Mouse (Mus musculus): ENCODE results near the gene Srp68. TPM values are rescaled to one million over a fixed set of nuclear protein-coding genes. Genes with fewer than 3 reads are reported as not detected.

Gene Srp68
- total RNA-seq, 1 experiment from 2014 or later, result 63.1 TPM

GRCm38 (mm10) chr11:116247502-116248222 is 26.4 kb downstream of the Srp68 start:
- DNase-seq, result no peak

DNA sequence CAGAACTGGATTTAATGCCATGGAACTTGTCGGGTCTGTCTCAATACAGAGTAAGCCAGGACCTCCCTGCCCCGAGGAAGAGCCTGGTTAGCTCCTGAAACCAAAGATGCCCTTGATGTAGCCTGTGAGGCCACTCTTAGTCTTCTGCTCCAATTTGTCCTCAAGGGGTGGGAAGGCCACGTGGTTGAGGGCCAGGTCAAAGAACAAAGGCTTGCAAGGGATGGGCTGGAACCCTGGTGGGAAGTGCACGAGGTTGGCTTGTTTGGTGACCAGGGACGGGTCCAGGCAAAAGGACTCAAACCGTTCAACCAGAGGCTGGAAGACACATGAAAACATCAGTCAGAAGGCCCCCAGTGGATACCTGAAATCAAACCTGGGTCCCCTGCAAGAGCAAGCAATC is 28.4 kb downstream of the Srp68 start:
- no peak for DNase-seq

- DNase-seq, result no peak
These were observed 29.4 kb downstream of the Srp68 start for GRCm38 (mm10) chr11:116244580-116244979.

GRCm38 (mm10) chr11:116241744-116242235 is 32.2 kb downstream of the Srp68 start:
- no peak for DNase-seq

GRCm38 (mm10) chr11:116239797-116240196 is 34.2 kb downstream of the Srp68 start:
- no peak for DNase-seq

DNA sequence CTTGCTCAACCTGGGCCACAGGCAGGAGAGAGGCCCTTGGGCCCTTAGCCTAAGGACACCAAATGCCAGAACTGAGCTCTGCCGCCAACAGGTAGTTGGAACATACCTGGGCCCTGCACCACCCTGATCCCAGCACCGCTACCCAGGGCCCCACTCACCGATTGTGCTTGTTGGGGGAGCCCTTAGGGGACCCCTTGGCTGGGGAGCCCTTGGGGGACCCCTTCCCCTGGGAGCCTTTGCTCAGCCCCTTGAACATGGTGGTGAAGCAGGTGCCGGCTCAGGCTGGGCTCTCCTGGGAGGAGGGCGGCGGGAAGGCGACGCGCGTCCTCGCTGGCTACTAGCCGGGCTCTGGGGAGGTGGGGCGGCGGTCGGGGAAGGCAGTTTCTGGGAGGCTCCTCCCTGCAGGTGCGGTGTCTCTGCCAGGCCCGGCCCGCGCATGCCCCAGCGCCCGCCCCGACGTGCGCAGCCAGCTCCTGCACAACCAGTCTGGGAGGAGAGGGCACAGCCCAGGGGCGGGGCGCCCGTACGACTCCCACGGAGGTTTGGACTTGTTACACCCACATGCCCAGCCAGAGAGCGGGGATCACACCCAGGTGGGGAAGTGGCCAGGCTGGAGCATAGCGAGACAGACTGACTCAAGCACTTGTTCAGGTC is 36.1 kb downstream of the Srp68 start, which contains the start of gene Evpl:
TSS of gene Evpl (minus strand) at position 336 of the 654 bp plus-strand sequence.
- peak; percentile 74 for DNase-seq

DNA sequence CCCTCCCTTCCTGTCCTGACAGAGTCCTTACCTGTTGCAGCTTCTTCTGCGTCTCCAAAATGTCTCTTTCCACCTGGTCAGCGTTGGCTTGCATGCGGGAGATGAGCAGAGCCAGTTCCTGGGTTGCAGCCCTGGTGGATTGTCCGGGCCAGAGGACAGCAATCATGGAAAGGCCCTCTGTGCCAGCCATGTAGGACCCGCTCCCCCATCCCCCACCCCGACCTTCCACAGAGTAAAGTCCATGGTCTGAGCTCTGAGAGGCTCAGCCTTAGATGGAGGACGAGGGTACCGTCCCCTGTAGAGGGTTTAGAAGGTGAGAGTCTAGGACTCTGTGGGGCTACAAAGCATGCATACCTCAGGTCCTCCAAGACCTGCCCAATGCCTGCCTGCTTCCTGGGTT is 39.1 kb downstream of the Srp68 start:
- no peak for DNase-seq

DNA sequence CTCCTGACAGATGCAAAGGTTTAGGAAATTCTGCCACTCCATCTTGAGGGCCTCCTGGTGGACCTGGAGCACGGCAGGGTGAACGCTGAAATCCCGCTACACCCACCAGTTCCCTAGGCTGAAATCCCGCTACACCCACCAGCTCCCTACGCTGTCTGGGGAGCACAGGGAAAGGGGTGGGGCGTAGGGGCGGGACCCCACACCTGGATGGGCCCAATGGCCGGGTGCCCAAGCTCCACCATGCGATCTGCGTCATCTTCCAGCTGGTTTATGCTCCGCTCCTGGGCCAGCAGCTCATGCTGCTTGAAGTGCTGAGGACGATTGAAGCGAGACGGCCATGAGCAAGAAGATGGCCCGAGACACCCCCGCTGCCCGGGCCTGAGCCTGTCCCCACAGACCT is 41.6 kb downstream of the Srp68 start:
- DNase-seq, result no peak

DNA sequence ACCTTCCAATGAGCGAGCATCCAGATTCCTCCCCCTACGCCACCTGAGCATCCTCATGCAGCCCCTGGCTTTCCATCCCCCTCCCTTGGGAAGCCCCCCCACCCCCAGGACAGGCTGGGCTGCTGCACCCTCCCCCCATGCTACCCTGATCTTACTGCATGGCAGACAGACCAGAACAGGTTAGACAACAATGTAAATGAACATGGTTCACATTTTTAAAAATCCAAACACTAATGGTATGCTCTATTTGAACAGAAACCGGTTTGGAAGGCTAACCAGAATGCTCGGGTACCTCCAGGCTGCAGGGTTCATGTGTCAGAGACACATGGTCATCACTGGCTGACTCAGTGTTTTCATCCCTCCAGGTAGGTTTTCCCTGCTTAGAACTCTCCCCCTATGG is 45.3 kb downstream of the Srp68 start:
- no peak for DNase-seq

DNA sequence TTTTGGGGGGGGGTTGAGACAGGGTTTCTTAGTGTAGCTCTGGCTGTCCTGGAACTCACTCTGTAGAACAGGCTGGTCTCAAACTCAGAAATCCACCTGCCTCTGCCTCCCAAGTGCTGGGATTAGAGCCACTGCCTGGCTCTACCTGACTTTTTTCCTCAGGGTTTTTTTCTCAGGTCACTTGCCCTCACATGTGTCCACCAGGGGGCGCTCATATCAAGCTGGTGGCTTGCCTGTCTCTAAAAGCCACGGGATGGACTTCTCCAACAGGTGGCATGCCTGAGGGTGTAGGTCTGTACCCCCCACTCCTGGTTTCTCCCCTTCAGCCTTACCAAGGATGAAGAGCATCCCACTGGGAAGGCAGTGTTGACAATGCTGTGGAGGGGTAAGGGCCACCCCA is 47.6 kb downstream of the Srp68 start:
- peak; percentile 94 for DNase-seq

GRCm38 (mm10) chr11:116222740-116223059 is 51.3 kb downstream of the Srp68 start:
- DNase-seq, result no peak

DNA sequence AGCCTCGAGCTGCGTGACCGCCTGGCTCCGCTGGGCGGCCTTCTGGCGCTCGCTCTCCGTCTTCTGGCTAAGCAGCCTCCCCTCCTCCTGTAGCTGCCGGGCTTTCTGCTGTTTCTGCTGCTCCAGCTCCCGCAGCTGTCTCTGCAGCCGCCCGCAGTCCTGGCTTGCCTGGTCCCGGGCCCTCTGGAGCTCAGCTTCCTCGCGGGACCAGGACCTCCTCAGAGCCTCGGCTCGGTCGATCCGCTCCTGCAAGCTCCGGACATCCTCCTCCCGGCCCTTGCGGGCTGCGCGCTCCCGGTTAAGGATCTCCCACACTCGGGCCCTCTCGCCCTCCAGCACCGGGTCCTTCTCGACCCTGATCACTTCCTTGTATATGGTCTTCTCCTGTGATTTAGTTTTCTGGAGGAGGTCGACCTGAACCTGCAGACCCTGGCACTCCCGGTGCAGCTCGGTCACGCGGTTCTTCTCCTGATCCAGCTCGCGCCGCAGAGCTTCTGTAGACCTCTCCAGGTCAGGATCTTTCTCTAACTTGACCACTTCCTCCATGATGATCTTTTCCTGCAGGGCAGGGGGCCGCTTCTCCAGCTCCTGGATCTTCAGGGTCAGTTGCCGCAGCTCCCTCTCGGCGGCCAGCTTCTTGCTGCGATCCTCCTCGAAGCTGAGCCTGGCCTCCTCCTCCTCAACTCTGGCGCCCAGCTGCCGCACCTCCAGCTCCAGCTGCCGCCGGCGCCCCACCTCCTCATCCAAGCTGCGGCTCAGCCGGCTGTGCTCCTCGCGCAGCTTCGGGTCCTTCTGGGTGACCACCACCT is 51.9 kb downstream of the Srp68 start:
- DNase-seq, result peak; percentile 56

- DNase-seq, result peak; percentile 87
These were observed 54.1 kb downstream of the Srp68 start for GRCm38 (mm10) chr11:116219885-116220284.

GRCm38 (mm10) chr11:116218737-116219400 is 55.1 kb downstream of the Srp68 start:
- peak; percentile 99 for DNase-seq

DNA sequence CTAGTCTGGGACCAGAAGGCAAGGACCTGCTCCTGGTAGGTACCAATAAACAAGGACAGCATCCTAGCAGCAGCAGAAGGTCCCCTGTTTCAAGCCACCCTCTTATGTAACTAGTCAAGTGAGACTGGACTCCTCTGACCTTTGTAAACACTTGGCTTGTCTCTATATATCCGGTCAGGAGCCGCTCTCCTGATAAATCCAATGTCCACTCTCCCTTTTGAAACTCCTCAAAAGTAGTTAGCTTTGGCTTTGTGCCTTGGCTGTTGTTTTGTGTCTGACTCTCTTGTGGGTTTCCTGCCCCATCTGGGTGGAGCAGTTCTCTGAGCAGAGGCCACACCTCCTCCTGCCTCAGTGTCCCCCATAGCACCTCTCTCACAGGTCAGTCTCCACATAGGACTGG is 55.8 kb downstream of the Srp68 start:
- peak; percentile 60 for DNase-seq

DNA sequence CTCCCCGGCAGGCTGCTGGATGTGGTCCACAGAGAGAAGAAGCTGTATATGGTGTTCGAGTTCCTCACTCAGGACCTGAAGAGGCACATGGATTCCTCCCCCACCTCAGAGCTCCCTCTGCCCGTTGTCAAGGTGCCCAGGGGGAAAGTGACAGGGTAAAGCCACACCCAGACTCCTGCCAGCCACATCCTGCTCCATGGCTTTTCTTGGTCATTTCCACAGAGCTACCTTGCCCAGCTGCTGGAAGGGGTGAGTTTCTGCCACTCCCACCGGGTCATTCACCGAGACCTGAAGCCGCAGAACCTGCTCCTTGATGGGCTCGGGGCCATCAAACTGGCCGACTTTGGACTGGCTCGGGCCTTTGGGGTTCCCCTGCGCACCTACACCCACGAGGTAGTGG is 57.5 kb downstream of the Srp68 start:
- no peak for DNase-seq

DNA sequence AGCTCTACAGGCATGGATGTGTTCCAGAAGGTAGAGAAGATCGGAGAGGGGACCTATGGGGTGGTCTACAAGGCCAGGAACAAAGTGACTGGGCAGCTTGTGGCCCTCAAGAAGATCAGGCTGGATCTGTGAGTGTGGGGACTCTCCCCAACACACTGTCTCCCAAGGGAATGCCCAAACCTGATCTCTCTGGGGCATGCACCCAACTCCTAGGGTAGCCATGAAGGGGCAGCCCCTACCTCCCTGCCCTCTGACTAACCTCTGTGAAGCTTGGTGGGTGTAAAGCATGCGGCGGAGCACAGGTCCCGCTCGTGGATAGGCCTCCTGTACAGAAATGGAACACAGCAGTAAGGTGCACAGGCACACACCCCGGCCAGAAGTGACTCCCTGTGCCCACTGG is 58.0 kb downstream of the Srp68 start:
- DNase-seq, result no peak

GRCm38 (mm10) chr11:116215181-116215580 is 58.8 kb downstream of the Srp68 start:
- DNase-seq, result peak; percentile 61

GRCm38 (mm10) chr11:116213877-116214510 is 60.0 kb downstream of the Srp68 start:
- DNase-seq, result no peak

DNA sequence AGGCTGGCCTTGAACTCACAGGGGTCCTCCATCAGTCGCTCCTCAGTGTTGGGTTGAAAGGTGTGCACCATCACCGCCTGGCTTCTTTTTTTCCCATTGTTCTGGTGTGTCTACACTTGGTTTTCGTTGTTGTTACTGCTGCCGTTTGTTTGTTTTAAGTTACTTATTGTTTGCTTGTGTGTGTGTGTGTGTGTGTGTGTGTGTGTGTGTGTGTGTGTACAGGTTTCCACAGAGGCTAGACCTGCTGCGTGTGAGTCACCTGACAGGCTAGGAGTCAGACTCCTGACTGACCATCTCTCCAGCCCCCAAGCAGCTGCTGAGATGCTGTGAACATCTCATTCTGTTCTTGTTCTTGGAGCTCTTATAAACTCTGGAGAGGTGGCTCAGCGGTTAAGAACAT is 61.2 kb downstream of the Srp68 start:
- DNase-seq, result no peak

DNA sequence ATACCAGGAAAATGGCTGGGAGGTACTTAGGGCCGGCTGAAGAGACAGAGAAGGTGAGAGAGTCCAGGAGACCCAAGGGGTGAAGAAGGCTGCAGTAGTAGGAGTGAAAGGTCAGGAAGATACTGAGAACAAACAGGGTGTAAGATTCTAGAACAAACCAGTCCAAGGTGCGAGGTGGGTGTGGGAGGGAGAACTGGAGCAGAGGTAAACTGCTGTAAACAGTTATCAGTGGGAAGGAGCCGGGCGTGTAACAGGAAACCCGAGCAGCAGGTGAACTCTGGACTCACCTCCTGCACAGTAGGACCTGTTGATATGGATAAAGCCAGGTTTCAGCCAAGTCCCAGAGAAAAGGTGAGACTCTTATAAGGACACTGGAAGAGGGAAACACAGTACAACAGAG is 63.3 kb downstream of the Srp68 start:
- no peak for DNase-seq

DNA sequence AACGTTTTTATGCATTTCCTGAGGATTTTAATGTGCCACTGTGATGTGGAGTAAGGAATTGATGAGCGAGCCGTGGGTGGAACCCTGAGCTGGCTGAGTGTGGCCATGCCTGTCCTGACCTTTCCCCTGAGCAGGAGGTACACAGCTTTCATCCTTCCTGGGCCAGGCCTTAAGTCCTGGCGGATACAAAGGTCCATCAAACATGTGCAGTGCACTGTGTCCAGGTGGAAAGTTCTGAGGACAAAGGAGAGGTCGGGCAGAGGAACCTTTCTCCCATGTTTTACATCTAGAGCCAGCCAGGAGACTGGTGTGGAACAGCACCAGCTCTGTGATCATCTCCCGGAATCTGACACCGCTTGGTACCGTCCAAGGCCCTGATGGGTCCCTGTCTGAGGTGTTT is 64.8 kb downstream of the Srp68 start:
- no peak for DNase-seq

Measured in adrenal gland, postnatal 14 days (tissue).